Mouse (Mus musculus) MEL (cell line): ENCODE results near the gene Klf1. TPM values are rescaled to one million over a fixed set of nuclear protein-coding genes. Genes with fewer than 3 reads are reported as not detected.

Experiments used
- DNase-seq: peaks from one replicate; pipeline ENCODE4 v3.0.0; 2011; ENCODE audit warnings: low read depth, low spot score
- H3K27ac ChIP-seq: 2 replicates; pipeline ENCODE4 v1.5.1; 2012; ENCODE audit warnings: low read depth, mild to moderate bottlenecking, control low read depth, low read length, moderate library complexity; ENCODE audit not compliant: control insufficient read depth
- H3K27me3 ChIP-seq, 2 experiments: fragments of 150-350 bp in 1 of 2; sonication (generic) in 1 of 2; 2 replicates each; pipeline ENCODE4 v1.6.1; 2012; ENCODE audit warnings: low read length in 2 of 2, mild to moderate bottlenecking in 2 of 2, improper control_type of control experiment in 1 of 2, moderate library complexity in 1 of 2; ENCODE audit not compliant: insufficient read depth in 2 of 2, control insufficient read depth in 1 of 2
- H3K36me3 ChIP-seq, 2 experiments: 2 replicates each; pipeline ENCODE4 v1.6.1; 2012 to 2014; ENCODE audit warnings: low read length in 2 of 2, improper control_type of control experiment in 1 of 2, inconsistent platforms in 1 of 2, mild to moderate bottlenecking in 1 of 2; ENCODE audit not compliant: insufficient read depth in 2 of 2, control insufficient read depth in 1 of 2
- H3K4me1 ChIP-seq, 2 experiments: fragments of 150-350 bp in 1 of 2; sonication (generic) in 1 of 2; 2 replicates each; pipeline ENCODE4 v1.6.1; 2012; ENCODE audit warnings: low read length in 2 of 2, improper control_type of control experiment in 1 of 2, mild to moderate bottlenecking in 1 of 2; ENCODE audit not compliant: insufficient read depth in 2 of 2, control insufficient read depth in 1 of 2
- H3K4me3 ChIP-seq, 2 experiments: fragments of 150-350 bp in 1 of 2; sonication (generic) in 1 of 2; 2 replicates each; pipeline ENCODE4 v1.5.1; 2012; ENCODE audit warnings: low read depth in 2 of 2, low read length in 2 of 2, mild to moderate bottlenecking in 2 of 2, moderate library complexity in 2 of 2, control low read depth in 1 of 2, improper control_type of control experiment in 1 of 2; ENCODE audit not compliant: control insufficient read depth in 1 of 2, insufficient read depth in 1 of 2
- H3K79me2 ChIP-seq: 2 replicates; pipeline ENCODE4 v1.6.1; 2012; ENCODE audit warnings: mild to moderate bottlenecking, low read length, moderate library complexity; ENCODE audit not compliant: control insufficient read depth, poor library complexity, insufficient read depth
- H3K9ac ChIP-seq: 2 replicates; pipeline ENCODE4 v1.6.1; 2012; ENCODE audit warnings: low read depth, mild to moderate bottlenecking, control low read depth, low read length, moderate library complexity; ENCODE audit not compliant: control insufficient read depth, poor library complexity, severe bottlenecking
- H3K9me3 ChIP-seq: fragments of 150-350 bp; sonication (generic); replicated peaks from 2 replicates; pipeline ENCODE4 v1.6.1; 2012; ENCODE audit warnings: mild to moderate bottlenecking, low read length, improper control_type of control experiment, moderate library complexity; ENCODE audit not compliant: insufficient read depth
- BHLHE40 ChIP-seq: IDR thresholded peaks from 2 replicates; pipeline ENCODE4 v1.6.1; 2012; ENCODE audit warnings: low read depth, mild to moderate bottlenecking, inconsistent platforms, low read length, improper control_type of control experiment, borderline replicate concordance
- ELF1 ChIP-seq: IDR thresholded peaks from 2 replicates; pipeline ENCODE4 v1.6.1; 2014; ENCODE audit warnings: low read depth, mild to moderate bottlenecking, inconsistent platforms, low read length, improper control_type of control experiment, moderate library complexity
- EP300 ChIP-seq, 2 experiments: IDR thresholded peaks; 2 replicates each; pipeline ENCODE4 v1.6.1; 2011; ENCODE audit warnings: improper control_type of control experiment in 2 of 2, low read length in 2 of 2, low read depth in 1 of 2, mild to moderate bottlenecking in 1 of 2
- ETS1 ChIP-seq: IDR thresholded peaks from 2 replicates; pipeline ENCODE4 v1.6.1; 2012; ENCODE audit warnings: low read depth, mild to moderate bottlenecking, inconsistent platforms, low read length, improper control_type of control experiment, moderate library complexity
- HCFC1 ChIP-seq: IDR thresholded peaks from 2 replicates; pipeline ENCODE4 v1.6.1; 2012; ENCODE audit warnings: low read depth, mild to moderate bottlenecking, inconsistent platforms, low read length, improper control_type of control experiment, moderate library complexity
- JUND ChIP-seq: IDR thresholded peaks from 2 replicates; pipeline ENCODE4 v1.6.1; 2011; ENCODE audit warnings: low read depth, mild to moderate bottlenecking, improper control_type of control experiment, low read length
- MAZ ChIP-seq: IDR thresholded peaks from 2 replicates; pipeline ENCODE4 v1.6.1; 2012; ENCODE audit warnings: low read depth, mild to moderate bottlenecking, inconsistent platforms, low read length, improper control_type of control experiment
- MEF2A ChIP-seq: IDR thresholded peaks from 2 replicates; pipeline ENCODE4 v1.6.1; 2014; ENCODE audit warnings: low read depth, mild to moderate bottlenecking, inconsistent platforms, low read length, improper control_type of control experiment; ENCODE audit not compliant: poor library complexity, insufficient replicate concordance, severe bottlenecking; ENCODE audit errors: extremely low read depth
- MYB ChIP-seq: IDR thresholded peaks from 2 replicates; pipeline ENCODE4 v1.6.1; 2011; ENCODE audit warnings: mild to moderate bottlenecking, low read depth, low read length, improper control_type of control experiment
- NRF1 ChIP-seq: IDR thresholded peaks from 2 replicates; pipeline ENCODE4 v1.6.1; 2014; ENCODE audit warnings: low read depth, mild to moderate bottlenecking, inconsistent platforms, low read length, improper control_type of control experiment, moderate library complexity; ENCODE audit not compliant: poor library complexity, insufficient read depth, severe bottlenecking
- POLR2AphosphoS5 ChIP-seq: IDR thresholded peaks from 2 replicates; pipeline ENCODE4 v1.6.1; 2012; ENCODE audit warnings: low read depth, borderline replicate concordance, mild to moderate bottlenecking, inconsistent platforms, low read length, moderate library complexity, mixed read lengths
- RAD21 ChIP-seq: IDR thresholded peaks from 2 replicates; pipeline ENCODE4 v1.6.1; 2011; ENCODE audit warnings: mild to moderate bottlenecking, low read depth, low read length, improper control_type of control experiment
- SIN3A ChIP-seq: IDR thresholded peaks from 2 replicates; pipeline ENCODE4 v1.6.1; 2012; ENCODE audit warnings: low read length, improper control_type of control experiment, inconsistent platforms
- TAL1 ChIP-seq: IDR thresholded peaks from 2 replicates; pipeline ENCODE4 v1.6.1; 2012; ENCODE audit warnings: mild to moderate bottlenecking, inconsistent platforms, low read length, moderate library complexity, mixed read lengths
- UBTF ChIP-seq: IDR thresholded peaks from 2 replicates; pipeline ENCODE4 v1.6.1; 2012; ENCODE audit warnings: low read depth, mild to moderate bottlenecking, inconsistent platforms, low read length, improper control_type of control experiment, moderate library complexity, borderline replicate concordance; ENCODE audit not compliant: insufficient read depth
- USF2 ChIP-seq, 2 experiments: IDR thresholded peaks; 2 replicates each; pipeline ENCODE4 v1.6.1; 2011 to 2012; ENCODE audit warnings: improper control_type of control experiment in 2 of 2, low read length in 2 of 2, borderline replicate concordance in 1 of 2, inconsistent platforms in 1 of 2, low read depth in 1 of 2, mild to moderate bottlenecking in 1 of 2; ENCODE audit not compliant: insufficient read depth in 1 of 2
- ZKSCAN1 ChIP-seq: IDR thresholded peaks from 2 replicates; pipeline ENCODE4 v1.6.1; 2012; ENCODE audit warnings: low read depth, mild to moderate bottlenecking, inconsistent platforms, low read length, improper control_type of control experiment, moderate library complexity
- ZMIZ1 ChIP-seq: IDR thresholded peaks from 2 replicates; pipeline ENCODE4 v1.6.1; 2012; ENCODE audit warnings: low read depth, mild to moderate bottlenecking, inconsistent platforms, low read length, improper control_type of control experiment, moderate library complexity
- ZNF384 ChIP-seq: IDR thresholded peaks from 2 replicates; pipeline ENCODE4 v1.6.1; 2012; ENCODE audit warnings: low read depth, mild to moderate bottlenecking, inconsistent platforms, low read length, improper control_type of control experiment
- polyA plus RNA-seq, 2 experiments: library from polyadenylated mRNA; stranded (reverse) in 1 of 2; unstranded in 1 of 2; fragments of >175 nt in 1 of 2; fragments of >200 nt in 1 of 2; gene quantifications; 2 replicates each; pipeline versions ENCODE4 v1.2.1 to v1.2.4; 2012; ENCODE audit warnings: low replicate concordance in 2 of 2, low read depth in 1 of 2; ENCODE audit not compliant: insufficient read length in 2 of 2, insufficient read depth in 1 of 2, missing spikeins in 1 of 2
- total RNA-seq: library from RNA; depleted of rRNA; stranded (reverse); fragments of 300-350 nt; gene quantifications from 2 replicates; pipeline ENCODE4 v1.2.3, GENCODE M21; 2012

The Klf1 gene
- total and polyA plus RNA-seq, 3 experiments = 234 to 262 TPM; not detected in 1

DNA sequence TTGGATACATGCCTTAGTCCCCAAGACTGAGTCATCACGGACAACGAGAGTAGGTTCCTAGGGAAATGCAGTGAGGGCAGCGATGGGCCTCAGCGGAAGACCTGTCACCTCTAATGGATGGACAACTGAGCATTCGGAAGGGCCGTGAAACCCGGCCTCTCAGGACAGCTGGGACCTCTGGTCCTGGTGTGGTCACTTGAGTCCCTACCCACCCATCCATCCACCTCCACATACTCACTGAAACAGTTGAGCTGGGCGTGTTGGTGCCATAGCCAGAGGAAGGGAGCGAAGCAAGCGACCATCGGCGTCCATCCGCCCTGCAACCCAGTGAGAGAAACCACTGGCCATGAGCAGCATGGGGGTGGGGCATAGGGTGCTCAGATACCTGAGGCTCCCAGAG is 28.9 kb downstream of the Klf1 start:
- H3K27me3 ChIP-seq = no peaks in the 10 kb centered on the region

DNA sequence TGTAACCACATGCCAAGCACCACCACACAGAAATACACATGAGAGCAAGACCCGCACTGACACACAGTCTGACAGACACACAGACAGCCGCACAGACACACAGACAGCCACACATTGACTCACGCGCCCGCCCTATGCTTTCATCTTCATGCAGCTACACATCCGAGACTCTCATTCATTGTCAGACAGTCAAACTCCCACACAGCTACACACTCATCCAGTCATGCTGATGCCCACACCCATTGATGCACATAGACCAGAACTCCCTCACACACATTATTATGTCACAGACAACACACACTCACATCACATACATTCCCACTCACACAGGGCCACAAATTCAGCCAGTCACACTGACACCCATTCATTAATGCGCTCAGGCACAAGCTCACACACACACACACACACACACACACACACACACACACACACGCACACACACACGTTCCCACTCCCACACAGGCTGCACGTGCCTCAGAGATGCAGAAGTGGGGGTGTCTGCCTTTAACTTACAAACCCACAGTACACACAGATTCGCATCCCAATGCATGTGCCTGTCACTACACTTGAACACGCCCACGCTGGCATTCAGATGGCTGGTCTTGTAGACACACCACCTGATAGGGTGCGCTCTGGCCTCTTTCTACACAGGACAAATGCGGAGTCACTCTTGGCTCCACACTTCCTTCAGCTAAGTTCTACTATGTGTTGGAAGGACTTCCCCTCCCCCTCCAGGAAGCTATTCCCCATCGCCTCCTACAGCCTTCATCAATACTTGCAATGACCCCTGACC is 32.2 kb downstream of the Klf1 start:
- Histone ChIP-seq H3K36me3 (peaks cover 0 to 13% of the 10 kb centered on the region in 2 experiments; a peak in 2 of 4 replicates), H3K79me2 (no peaks in the 10 kb centered on the region), H3K4me1 (peaks cover 0 to 30% of the 10 kb centered on the region in 2 experiments; a peak in 3 of 4 replicates), H3K27me3 (no peaks in the 10 kb centered on the region), H3K9ac (no peak overlapping the region), H3K9me3 (no peaks in the 10 kb centered on the region), H3K4me3 (no peak overlapping the region), H3K27ac (no peak overlapping the region)
- no peak for TF ChIP-seq ELF1
- no peak for DNase-seq

More for the DNA sequence above, 28.9 kb downstream of the Klf1 start:
- no peak overlapping the region for H3K9ac ChIP-seq
- peaks cover 0 to 7% of the 10 kb centered on the region in 2 experiments; a peak in 2 of 4 replicates for H3K36me3 ChIP-seq
- H3K9me3 ChIP-seq = no peaks in the 10 kb centered on the region
- peaks cover 4 to 21% of the 10 kb centered on the region in 2 experiments; a peak in 3 of 4 replicates for H3K4me1 ChIP-seq
- DNase-seq = no peak
- TF ChIP-seq ZKSCAN1 (no peak), USF2 (IDR thresholded peaks at IDR 0.05; ENCODE audit: borderline replicate concordance in 1 of 2, insufficient read depth in 1 of 2, low read depth in 1 of 2, low read length in 2 of 2) (no peak), UBTF (no peak), TAL1 (no peak), MAZ (no peak), MEF2A (no peak), HCFC1 (no peak), SIN3A (no peak), ETS1 (no peak), ZNF384 (no peak), ZMIZ1 (no peak), EP300 (IDR thresholded peaks at IDR 0.05; ENCODE audit: low read depth in 1 of 2, low read length in 2 of 2) (no peak), RAD21 (no peak), POLR2AphosphoS5 (no peak), BHLHE40 (no peak), NRF1 (no peak), MYB (no peak), JUND (no peak)
- no peak overlapping the region for H3K4me3 ChIP-seq
- no peaks in the 10 kb centered on the region for H3K79me2 ChIP-seq
- H3K27ac ChIP-seq = no peak overlapping the region
